Mouse (Mus musculus): ENCODE data around the gene Marcks.

DNA sequence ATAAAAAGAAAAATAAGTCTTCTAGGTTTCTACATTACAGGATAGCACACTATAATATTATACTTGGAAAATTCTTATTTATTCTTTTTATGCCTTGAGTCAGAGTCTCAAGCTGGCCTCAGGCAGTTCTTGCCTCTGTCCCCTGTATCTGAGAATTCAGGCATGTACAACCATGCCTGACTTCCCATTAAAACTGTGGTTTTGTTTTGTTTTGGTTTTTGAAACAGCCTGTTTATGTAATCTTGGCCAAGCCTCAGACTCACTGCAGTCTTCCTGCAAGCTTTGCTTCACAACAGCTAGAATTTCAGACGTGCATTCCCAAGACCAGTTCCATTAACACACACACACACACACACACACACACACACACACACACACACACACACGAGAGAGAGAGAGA lies 16.4 kb upstream of the Marcks start:
- TF ChIP-seq GATA1 (IDR thresholded peaks at IDR 0.05; ENCODE audit: borderline replicate concordance, low read length) = no peak
- TF ChIP-seq FLI1 (IDR thresholded peaks at IDR 0.05; ENCODE audit: low read length) = no peak

Measured in megakaryocyte, embryonic 14.5 days (primary cell).